Mouse (Mus musculus): ENCODE data around the gene Ublcp1.

DNA sequence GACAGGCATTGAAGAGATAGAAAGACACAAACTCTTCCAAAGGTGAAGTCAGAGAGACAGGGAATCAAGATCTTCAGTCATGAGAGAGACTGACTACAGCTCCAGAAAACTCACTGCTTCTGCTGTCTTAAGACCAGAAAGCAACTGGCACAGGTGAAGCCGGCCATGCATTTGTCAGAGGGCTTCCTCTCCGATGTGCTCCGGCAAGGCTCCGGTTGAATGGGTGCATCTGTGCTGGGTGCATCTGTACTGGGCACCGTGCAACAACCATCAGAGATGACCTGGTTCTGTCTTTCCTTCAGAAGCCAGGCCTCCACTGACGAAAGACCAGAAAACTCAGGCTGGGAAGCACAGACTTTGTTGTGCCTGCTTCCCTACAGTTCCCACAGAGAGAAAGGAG, 9.9 kb upstream of the Ublcp1 start:
- TF ChIP-seq TAL1 (IDR thresholded peaks at IDR 0.05; ENCODE audit: low read length) (no peak), GATA1 (IDR thresholded peaks at IDR 0.05; ENCODE audit: low read length) (no peak)

All from erythroblast, embryonic 14.5 days (primary cell).